Mouse (Mus musculus): ENCODE results near the gene Pik3c2b.
A peak's percentile ranks its signal among the peaks of the same experiment; 100 is the strongest.
"Not testable (repeated sequence)": the region's sequence is repeated elsewhere in the genome, so short reads cannot be mapped to it uniquely, and the experiment has no call there.

Pik3c2b gene

DNA sequence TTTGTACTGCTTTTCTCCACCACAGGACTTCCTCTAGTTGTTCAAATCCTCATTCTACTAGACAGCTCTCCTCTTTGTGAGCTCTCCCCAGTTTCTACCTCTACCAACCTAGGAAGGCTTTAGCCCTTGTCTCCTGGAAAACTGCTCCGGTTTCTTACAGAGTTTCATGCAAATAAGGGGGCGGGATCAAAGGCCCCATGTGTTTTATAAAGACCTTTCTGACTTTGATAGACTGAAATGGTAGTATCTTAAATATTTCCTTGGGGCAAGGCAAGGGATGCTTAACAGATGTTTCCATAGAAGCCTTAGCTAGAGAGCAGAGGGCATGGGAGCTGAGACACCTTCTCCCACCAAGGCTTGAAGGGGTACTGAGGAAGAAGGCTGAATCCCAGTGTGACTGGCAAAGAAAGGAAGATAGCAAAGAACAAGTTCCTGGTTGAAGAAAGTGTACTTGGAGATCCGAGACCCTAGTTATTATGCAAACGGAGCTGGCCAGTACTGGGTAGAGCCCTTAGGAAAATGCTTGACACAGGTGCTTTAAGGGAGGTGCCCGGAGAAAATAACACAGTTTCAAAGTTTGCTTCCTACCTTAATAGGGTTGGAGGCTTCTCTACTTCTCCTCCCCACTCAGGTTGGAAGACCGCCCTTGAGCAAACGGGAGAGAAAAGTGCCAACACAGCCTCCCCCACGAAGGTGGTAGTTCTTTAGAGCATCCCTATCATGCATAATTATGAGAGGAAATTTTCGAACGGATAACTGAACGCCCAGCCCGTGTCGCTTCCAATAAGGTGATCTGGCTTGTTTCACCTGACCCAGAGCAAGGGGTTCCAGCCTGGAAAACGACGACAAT, at the start of gene Pik3c2b:
Gene Pik3c2b, plus strand, starts transcription at position 657 of the 850 bp plus-strand sequence.
- DNase-seq (ENCODE audit: low spot score) = no peak

GRCm38 (mm10) chr1:133000347-133000746, 45.1 kb upstream of the Pik3c2b start:
- no peak for DNase-seq (ENCODE audit: low spot score)

GRCm38 (mm10) chr1:133006571-133006970, 38.9 kb upstream of the Pik3c2b start:
- DNase-seq (ENCODE audit: low spot score) = no peak

DNA sequence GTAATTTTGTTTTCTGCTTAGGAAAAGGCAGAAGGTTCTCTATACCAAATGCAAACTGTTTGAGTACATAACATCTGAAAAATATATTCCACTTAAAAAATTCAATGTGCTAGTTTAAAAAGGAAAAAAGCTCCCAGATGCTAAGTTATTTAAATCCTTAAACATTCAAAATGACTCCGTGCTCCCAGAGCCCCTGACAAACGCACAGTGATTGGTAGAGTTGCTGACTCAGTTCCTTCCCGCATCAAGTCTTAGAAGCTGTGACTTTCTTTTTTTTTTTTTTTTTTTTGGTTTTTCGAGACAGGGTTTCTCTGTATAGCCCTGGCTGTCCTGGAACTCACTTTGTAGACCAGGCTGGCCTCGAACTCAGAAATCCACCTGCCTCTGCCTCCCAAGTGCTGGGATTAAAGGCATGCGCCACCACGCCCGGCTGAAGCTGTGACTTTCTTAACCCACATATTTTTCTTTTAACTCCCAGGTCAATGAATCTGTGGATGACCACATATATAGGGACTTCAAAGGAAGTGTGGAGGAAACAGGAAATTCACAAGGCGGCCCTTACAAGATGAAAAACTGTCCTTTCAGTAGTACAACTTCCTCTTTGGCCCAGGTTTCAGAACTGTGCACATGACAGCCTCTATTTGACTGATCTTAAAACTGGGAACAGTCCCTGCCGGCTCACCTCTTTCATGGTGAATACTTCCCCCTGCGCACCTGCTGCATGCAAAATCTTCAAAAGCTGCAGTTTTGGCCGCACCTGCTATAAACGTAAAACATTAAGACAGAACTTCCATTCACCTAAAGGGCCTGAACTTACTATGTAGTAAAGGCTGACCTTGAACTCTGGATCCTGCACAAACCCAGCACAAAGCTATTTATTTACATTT, 33.3 kb upstream of the Pik3c2b start:
- no peak for DNase-seq (ENCODE audit: low spot score)

DNA sequence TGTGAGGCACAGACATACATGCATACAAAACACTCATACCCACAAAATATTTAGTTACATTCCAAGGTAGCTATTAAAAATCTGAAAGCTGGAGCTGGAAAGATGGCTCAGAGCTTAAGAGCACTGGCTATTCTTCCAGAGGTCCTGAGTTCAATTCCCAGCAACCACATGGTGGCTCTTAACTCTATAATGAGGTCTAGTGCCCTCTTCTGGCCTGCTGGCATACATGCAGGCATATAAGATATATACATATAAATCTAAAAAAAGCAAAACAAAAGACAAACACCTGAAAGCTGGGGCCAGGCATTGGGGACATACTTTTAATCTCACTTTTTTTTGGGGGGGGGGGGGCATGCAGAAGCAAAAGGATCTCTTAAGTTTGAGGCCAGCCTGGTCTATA, 32.1 kb upstream of the Pik3c2b start:
- DNase-seq (ENCODE audit: low spot score) = peak; percentile 24

DNA sequence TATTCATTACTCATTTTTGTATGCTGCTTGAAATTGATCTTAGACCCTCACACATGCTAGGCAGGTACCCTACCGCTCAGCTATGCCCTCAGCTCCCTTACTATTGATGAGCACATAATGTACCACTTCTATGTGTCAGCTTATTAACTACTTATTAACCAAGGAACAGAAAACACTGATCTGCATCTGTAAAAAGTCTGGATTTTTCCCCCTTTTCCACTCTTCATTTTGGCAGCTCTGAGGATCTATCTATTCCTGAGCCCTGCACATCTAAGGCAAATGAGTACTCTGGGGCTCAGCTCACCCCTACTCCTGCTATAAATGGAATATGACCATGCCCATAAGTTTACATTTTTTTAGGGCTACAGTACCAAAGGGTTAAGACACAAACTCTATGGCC, 31.3 kb upstream of the Pik3c2b start:
- DNase-seq (ENCODE audit: low spot score) = no peak

DNA sequence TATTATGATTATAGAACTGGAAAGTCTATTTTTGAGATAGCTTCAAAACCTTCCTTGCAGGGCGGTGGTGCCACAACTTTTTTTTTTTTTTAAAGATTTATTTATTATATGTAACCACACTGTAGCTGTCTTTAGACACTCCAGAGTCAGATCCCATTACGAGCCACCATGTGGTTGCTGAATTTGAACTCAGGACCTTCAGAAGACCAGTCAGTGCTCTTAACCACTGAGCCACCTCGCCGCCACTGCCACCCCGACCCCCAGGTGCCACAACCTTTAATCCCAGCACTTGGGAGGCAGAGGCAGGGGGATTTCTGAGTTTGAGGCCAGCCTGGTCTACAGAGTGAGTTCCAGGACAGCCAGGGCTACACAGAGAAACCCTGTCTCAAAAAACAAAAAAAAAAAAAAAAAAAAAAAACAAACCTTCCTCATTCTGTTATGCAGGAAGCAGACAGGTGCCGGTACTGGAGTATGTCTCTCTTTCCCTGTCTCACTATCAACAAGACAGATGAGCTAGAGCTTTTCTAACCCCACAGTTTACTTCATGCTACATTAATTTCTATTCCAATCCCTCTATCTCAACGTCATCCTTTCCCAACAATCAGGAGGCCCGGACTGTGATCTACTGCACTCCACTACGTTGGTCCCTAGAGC, 28.6 kb upstream of the Pik3c2b start:
- DNase-seq (ENCODE audit: low spot score) = no peak

DNA sequence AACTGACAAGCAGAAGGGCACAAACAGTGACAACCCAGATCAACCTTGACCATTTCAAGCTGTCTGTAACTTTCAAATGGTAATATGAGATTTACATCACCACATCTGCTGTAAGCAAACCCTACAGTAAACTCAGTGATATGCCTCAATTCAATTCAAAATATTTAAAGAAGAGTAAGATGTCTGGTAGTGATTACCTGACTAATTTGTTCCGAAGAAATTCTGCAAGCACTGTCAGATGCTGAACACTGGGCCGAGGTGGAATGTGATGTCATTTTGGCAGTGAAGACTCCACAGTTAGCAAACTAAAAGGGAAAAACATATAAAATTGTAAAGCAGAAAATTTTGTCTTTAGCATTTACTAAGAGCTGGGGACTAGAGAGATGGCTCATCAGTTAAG, 26.9 kb upstream of the Pik3c2b start:
- no peak for DNase-seq (ENCODE audit: low spot score)

- no peak for DNase-seq (ENCODE audit: low spot score)
These were observed 26.2 kb upstream of the Pik3c2b start for GRCm38 (mm10) chr1:133019312-133019711.

DNA sequence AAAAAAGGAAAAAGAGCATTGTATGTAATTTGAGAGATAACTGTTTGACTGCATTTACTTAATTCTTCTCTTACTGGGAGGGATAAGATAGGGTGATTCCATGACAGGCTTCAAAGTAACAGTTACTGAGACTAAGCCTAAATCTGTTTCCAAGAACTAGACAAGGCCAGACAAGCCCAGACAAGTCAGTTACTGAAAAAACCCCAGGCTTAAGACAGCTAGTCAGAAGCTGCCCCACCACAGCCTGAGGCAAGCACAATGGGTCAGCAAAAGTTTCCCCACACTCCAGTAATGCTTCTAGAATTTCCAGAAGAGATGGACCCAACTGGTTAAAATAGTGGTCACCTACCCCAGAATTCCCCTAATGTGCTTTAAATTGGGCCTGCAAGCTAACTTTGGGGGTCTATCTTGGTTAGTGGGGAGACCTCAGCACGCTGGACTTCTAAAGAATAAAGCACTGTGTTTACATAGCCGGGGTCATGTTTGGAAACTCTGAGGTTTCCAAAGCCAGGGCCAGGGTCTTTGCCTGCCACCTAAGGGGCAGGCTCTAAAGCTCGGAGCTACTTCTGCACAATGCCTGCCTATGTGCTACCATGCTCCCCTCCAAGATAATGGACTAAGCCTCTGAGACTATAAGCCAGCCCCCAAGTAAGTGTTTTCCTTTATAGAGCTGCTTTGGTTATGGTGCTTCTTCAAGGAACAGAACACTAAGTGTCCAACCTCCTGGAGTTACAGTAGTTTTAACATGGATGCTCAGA, 25.2 kb upstream of the Pik3c2b start:
- DNase-seq (ENCODE audit: low spot score) = peak; percentile 15

DNA sequence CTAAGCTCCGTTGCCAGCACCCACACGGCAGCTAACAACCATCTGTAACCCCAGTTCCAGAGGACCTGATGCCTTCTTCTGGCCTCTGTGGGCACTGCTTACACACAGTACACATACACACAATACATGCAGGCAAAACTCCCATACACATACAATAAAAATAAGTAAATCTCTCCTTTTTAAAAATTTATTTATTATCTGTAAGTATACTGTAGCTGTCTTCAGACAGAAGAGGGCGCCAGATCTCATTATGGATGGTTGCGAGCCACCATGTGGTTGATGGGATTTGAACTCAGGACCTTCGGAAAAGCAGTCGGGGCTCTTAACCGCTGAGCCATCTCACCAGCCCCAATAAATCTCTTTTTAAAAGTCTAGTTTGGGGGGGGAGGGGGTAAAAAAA, 24.1 kb upstream of the Pik3c2b start:
- no peak for DNase-seq (ENCODE audit: low spot score)

- not testable (repeated sequence) for DNase-seq (ENCODE audit: low spot score)
These were observed 23.5 kb upstream of the Pik3c2b start for GRCm38 (mm10) chr1:133021971-133022370.

GRCm38 (mm10) chr1:133023723-133024122, 21.7 kb upstream of the Pik3c2b start:
- DNase-seq (ENCODE audit: low spot score) = not testable (repeated sequence)

GRCm38 (mm10) chr1:133024426-133024825, 21.0 kb upstream of the Pik3c2b start:
- DNase-seq (ENCODE audit: low spot score) = no peak

GRCm38 (mm10) chr1:133025051-133025795, 20.2 kb upstream of the Pik3c2b start:
- peak; percentile 95 for DNase-seq (ENCODE audit: low spot score)

DNA sequence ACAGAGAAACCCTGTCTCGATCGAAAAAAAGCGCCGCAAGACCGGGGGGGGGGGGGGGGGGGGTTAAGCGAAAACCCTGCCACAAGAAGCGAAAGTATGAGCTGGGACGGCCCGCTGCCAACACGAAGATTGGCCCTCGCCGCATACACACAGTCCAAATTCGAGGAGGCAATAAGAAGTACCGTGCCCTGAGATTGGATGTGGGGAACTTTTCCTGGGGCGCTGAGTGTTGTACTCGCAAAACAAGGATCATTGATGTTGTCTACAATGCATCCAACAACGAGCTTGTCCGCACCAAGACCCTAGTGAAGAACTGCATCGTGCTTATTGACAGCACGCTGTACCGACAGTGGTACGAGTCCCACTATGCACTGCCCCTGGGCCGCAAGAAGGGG, 19.7 kb upstream of the Pik3c2b start:
- DNase-seq (ENCODE audit: low spot score) = not testable (repeated sequence)

GRCm38 (mm10) chr1:133027126-133027525, 18.3 kb upstream of the Pik3c2b start:
- no peak for DNase-seq (ENCODE audit: low spot score)

GRCm38 (mm10) chr1:133027980-133028379, 17.5 kb upstream of the Pik3c2b start:
- DNase-seq (ENCODE audit: low spot score) = no peak

- DNase-seq (ENCODE audit: low spot score) = no peak
These were observed 15.7 kb upstream of the Pik3c2b start for GRCm38 (mm10) chr1:133029744-133030143.

GRCm38 (mm10) chr1:133030461-133030860, 15.0 kb upstream of the Pik3c2b start, which contains the start of gene Mdm4:
Mdm4 (minus strand) TSS chr1:133030561.
- no peak for DNase-seq (ENCODE audit: low spot score)

DNA sequence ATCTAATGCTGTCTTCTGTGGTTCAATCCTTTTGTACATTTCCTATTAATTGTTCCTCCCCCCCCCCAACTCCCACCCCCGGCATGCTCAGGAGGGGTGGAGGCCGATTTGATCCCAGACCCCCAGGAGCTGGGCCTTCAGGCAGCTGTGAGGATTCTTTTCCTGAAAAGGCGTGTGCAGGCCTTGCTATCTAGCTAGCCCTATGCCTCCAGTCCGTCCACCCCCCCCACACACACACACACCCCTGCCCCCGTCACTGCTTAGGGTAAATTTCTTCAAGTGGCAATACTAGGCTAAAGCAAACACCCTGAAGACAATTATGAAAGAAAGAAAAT, 12.5 kb upstream of the Pik3c2b start:
- peak; percentile 25 for DNase-seq (ENCODE audit: low spot score)
